Mouse (Mus musculus) ovary, adult 18-20 months (tissue): ENCODE measurements around the gene Rars2.
"Not testable (repeated sequence)": the region's sequence is repeated elsewhere in the genome, so short reads cannot be mapped to it uniquely, and the experiment has no call there.

Experiments
- DNase-seq: peaks from one replicate; pipeline ENCODE4 v3.0.0; 2022; ENCODE audit warnings: low spot score, mixed read lengths

The Rars2 gene

DNA sequence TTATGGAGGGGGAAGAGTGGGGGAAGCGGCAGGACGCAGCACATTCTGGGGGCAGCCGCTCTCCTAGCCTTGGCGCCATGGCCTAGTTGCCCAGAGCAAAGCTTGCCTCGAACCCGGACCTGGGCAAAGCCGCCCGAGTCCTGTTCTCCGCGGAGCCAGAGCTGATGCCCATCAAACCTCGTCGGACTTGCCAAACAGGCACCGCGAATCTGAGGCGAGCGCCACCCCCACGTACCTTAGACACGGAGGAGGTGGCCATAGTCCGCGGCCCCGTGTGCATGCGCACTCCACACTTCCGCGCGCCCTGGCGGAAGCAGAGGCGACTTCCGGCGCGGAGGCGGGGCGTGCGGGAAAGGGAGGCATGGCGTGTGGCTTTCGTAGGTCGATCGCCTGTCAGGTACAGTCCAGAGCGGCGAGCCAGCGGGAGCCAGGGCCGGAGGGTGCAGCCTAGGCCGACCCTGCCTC is at the start of gene Rars2, which contains the start of gene Orc3:
Gene Rars2, plus strand, starts transcription at position 328 of the 465 bp plus-strand sequence.
Gene Orc3, minus strand, starts transcription at position 315 of the 465 bp plus-strand sequence.
- DNase-seq = peak; percentile 84

DNA sequence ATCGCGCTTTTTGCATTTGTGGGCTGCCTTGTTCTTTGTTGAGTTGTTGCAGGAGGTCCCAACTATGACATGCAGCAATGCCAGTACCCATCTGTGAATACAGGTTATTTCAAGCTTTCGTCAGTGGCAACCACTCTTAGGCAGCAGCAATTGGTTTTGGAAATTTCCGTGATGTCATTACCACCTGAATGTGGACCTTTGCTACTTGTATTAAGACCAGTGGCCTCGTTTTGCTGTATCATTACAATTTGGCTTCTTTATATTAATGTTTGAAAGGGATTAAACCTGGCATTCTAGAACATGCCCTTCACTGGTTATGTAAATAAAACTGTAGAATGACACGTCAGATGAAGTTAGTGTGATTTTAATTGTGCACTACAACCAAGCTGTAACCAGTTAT is 48.5 kb upstream of the Rars2 start:
- DNase-seq = no peak

DNA sequence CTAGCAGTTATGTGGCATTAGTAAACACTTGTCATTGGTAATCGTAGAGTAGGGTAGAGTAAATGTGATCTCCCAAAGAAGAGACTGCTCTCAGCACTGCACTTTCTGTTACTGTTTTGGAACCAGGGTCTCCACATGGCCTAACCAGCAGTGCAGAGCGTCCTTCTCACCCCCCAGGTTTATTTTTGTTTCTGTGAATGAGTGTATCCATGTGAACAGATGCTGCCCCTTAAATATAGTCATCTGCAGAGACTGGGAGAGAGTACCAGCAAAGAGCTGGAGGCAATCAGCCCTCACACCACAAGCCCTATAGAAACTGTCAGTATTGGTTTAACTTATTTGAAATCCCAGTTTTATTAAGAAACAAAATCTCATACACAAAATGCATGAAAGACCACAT is 41.9 kb upstream of the Rars2 start:
- no peak for DNase-seq

DNA sequence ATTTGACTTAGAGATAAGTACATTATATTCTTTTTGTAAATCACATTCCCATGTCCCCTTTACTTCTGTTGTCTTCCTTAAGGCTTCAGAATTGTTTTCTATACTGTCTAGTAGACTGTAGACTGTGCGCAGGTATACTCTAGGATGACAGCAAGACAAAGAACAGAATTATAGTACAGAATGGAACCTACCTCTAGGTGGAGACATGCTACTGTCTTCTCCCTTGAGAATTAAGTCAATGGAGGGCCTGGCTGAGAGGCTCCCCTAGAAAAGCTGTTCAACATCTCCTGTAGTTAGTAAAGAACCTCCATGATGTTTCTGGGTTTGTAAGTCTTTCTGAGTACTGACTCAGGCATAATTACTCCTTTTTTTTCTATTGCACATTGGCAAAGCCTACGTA is 37.7 kb upstream of the Rars2 start:
- no peak for DNase-seq

DNA sequence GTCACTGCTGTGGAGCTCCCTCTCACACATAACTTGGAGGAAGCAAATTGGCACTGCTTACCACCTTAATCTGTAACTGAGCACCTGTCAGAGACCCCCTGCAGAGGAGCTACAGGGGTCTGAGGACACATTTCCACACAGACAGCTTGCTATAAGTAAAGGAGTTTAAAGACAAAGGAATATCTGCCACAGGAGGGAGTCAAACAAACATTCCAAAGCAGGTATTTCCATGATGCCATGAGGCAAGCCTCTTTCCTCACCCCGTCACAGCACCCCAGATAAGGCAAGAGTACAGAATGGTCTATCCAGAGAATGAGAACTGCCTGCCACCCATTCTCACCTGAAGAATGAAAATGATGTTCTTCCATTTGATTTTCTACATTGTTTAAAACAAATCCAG is 35.5 kb upstream of the Rars2 start:
- no peak for DNase-seq

DNA sequence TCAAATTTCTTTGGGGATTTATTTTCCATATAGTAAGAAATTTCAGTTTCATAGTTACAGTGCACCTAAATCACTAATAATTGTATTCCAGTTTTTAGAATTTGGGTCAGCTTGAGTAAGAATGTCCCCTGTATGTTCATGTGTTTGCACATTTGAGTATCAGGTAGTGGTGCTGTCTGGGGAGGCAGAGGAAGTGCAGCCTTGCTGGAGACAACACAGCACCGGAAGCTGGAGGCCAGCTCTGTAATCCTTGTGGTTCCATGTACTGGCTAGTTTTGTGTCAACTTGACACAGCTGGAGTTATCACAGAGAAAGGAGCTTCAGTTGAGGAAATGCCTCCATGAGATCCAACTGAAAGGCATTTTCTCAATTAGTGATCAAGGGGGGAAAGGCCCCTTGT is 33.3 kb upstream of the Rars2 start:
- DNase-seq = not testable (repeated sequence)

DNA sequence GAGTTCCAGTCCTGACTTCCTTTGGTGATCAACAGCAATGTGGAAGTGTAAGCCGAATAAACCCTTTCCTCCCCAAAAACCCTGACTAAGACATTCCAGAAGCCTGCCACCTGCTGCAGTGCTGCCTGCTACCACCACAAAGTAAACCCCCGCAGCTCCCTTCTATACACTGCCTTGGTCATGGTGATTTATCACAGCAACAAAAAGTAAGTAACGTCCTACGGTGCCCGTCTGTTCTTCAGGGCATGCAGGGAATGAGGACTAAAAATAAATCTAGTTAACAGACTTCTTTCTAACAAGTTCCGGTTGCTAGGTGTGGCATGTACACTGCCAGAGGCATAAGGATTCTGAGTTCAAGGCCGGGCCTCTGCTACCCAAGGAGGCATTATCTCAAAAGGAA is 32.8 kb upstream of the Rars2 start:
- DNase-seq = no peak

DNA sequence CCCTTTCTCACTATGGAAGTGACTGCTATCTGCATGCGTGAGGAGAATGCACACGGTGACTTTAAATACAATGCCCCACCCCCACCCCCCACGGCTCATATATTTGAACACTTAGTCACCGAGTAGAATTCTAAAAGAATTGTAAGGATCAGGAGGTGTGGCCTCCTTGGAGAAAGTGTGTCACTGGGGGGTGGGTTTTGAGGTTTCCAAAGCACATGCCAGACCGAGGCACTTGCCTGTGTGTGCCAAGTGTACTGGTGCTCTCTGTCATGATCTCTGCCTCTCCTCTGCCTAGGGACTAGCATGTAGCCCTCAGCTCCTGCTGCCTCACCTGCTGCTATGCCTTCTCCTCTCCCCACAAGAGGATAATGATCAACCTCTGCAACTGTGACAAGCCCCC is 32.3 kb upstream of the Rars2 start:
- no peak for DNase-seq

DNA sequence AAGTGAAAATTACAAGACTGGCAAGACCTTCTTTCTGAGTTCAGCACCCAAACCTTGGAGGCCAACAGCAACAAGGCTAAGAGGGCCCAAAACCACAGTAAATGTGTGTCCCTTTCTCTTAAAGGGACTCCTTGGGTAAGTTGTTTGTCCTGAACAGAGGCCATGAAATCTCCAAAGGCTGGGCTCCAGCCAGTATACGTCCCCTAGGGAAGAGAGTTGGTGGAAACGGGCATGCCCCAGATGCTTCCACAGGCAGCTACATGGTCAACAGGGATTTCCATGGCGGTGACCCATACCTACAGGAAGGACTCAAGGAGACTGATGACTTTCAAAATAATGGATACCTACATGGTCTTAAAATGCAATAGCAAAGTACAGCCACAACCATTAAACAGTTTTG is 31.3 kb upstream of the Rars2 start:
- DNase-seq = no peak

DNA sequence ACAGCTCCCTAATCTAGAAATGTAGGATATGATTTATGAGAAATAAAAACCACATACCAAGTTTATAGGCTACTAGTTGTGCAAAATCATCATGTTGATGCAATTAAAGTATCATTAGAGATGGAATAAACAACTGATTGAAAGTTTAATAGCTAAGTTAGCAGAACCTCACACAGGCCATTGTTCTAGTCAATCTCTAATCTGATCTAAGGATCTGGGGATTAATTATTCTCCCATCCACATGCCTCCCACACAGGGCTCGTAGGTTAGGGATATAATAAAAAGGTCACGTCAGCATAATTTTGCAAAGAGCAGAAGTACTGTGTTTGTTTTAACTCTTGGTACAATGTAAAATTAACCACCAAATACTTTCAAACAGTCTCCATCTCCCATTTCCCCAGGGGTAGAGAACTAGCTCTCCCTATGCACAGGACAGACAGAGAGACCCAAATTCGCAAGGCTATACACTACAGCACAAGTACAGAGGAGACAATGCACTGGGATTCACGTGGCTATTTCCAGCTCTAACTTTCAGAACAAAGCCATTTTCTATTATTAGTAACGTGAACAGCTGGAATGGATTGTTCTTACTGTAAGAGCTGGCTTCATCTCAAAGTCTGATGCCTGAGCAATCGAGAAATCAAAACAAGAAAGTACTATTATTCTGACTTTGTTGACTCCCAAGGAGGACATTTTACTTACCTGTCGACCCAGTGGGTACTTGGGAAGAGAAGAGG is 29.7 kb upstream of the Rars2 start:
- no peak for DNase-seq

DNA sequence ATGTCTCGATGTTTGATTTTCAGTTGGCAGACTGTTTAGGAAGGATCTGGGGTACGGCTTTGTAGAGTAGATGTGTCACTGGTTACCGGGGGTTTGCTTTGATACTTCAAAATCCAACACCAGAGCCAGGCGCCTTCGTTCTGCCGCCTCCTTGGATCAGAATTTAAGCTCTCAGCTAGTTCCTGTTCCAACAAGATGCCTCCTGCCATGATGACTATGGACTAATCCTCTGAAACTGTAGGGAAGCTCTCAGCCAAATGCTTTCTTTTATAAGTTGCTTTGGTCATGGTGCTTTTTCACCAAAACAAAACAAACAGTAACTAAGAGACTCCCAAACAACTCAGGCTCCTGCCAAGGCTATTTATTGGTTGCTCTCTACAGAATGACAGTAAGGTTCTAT is 11.6 kb upstream of the Rars2 start:
- no peak for DNase-seq

DNA sequence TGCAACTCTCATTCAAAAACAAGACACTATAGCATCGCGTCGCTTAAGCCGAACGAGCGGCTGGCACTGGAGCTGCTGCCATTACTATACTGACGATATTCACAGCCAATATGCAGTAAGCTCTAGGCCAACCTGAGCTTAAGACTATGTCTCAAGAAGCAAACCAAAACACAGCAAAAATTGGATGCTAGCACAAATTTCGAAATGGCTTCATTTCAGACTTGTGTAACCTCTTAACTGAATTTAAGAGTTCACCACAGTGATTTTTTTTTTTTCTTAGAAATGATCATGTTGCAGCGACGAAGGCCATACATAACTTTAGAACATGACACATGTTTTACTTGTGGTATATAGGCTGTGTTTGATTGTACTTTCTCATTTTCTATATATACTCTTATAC is 8.1 kb upstream of the Rars2 start:
- no peak for DNase-seq

DNA sequence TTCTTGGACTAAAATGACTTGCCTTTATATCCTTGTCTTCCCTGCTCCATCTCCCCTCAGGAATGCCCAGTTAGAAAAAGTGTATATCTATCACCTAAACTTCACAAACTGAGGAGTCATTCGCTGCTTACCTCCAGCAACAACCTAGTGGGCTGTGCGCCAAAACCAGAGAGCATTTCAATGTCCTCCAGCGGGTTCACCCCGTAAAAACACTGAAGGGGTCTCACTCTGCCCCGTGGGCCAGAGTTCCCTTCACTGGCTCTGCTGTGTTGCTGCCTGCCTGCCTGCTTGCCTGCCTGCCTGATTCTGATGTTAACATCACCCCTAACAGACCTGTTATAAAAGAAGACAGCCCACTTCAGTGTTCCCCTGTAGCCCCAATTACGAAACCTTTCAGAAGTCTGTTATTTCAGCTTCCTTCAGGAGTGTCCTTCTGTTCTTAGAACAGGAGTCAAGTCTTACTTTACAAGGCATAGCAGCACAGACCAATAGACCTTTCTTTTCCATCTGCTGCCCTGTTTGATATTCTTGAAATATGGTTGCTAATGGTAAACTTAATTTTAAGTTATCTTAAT is 1.1 kb upstream of the Rars2 start:
- DNase-seq = no peak

DNA sequence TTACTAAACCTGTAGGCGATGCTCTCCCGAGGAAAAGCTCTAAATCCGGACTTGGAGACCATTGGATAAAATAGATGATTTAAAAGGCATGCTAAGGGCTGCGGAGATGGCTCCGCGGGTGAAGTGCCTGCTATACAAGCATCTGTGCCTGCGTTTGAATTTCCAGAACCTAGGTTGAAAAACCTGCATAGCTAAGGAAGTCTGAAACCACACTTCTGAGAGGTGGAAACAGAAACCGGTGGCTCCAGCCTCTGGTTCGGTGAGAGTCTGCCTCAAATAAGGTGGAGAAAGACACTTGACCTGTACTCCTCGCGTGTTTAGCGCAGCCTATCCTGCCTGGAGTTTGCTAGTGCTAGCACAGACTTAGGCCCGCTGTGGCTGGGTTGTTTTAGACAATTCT is 546 bp downstream of the Rars2 start:
- DNase-seq = no peak

DNA sequence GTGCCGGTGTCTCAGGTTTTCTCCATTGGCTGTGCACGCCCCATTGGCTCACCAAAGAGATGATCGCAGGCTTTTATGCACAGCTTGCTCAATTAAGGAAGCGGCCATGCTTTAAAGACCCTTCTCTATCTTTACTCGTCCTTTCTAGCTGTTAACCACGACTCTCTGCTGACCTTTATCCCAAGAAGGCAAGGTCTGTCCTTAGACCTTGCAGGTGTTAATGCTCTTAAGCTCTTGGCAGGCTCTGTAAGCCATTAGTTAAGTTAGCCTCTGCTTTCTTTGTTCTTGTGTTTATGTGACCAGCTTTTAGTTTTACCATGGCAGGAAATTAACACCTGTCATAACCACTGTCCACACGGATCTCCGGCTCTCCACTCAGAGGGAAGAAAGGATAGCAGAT is 1.4 kb downstream of the Rars2 start:
- DNase-seq = no peak

DNA sequence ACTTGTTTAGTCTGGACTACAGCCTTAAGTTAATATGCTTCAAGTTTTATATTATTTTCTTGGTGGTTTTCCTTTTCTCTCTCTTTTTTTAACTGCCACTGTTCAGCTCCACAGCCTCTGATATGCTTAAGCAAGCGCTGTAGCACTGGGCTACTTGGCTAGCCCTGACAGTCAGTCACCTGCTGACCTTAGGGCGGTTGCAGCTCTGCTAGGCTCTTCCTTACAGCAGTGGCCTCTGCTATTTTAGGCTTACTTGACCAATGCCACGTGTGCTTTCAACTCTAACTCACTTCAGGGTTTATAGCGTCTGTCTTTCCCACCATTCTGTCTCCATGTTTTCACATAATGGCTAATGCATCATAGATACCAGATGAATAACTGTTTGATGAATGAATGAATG is 10.8 kb downstream of the Rars2 start:
- no peak for DNase-seq

DNA sequence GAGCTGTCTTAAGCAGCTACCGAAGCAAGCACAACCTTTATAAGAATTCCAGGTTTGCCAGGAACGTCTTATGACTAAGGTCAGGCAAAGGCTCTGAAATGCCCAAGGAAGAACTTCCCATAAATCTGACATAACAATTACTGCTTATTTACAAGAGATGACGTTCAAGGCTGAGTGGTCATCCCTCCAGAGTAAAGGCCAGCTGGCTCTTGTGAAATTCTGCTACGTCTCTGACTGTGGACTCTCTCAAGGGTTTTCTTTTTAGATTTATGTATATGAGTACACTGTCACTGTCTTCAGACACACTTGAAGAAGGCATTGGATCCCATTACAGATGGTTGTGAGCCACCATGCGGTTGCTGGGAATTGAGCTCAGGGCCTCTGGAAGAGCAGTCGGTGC is 11.6 kb downstream of the Rars2 start:
- DNase-seq = no peak

DNA sequence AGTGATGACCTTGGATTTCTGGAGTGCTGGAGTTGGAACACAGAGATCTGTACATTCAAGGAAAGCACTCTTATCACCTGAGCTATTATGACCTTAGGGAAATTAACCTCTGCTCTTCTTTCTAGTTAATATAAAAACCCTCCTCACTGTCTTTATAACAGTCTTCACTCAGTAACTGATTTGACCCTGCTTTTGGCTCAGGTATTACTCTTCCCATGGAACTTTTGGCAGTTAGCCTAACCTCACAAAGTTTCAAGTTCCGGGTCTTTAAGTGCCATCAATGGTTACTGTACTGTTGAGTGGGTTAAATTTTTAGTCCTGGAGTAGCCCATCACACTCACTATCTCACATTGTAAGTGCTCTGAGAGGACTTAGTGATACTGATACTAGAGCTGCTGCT is 15.2 kb downstream of the Rars2 start:
- no peak for DNase-seq

DNA sequence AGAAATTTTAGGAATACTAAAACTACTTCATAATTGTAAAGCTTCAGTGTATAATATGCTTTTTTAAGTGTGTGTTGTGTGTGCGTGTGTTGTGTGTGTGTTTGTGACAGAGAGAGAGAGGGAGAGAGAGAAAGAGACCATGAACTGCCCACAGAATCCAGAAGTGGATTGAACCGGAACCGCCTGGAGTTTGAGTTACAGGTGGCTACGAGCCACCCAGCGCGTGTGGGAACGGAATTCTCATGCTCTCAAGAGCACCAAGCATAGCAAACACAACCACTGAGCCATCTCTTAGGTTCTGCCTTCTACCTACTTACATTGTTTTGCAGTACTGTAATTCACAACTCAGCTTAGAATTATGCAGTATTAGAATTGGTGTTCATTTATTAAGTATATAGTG is 19.4 kb downstream of the Rars2 start:
- DNase-seq = no peak

DNA sequence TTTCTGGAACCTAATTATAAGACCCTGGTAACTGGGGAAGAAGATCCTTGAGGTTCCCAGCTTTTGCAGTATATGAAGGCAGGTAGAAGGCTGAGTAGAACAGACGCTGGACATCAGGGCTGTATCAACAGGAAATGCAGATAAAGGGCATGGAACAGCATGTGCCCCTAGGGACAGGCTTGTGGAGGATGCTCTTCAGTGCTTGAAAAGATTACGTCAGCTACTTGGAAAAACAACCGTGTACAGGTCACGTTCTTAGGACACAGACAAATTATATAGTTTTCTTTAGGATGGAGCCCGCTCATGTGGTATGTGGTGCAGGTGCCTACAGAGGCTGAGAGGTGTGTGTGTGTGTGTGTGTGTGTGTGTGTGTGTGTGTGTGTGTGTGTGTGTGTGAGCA is 21.3 kb downstream of the Rars2 start:
- DNase-seq = no peak

DNA sequence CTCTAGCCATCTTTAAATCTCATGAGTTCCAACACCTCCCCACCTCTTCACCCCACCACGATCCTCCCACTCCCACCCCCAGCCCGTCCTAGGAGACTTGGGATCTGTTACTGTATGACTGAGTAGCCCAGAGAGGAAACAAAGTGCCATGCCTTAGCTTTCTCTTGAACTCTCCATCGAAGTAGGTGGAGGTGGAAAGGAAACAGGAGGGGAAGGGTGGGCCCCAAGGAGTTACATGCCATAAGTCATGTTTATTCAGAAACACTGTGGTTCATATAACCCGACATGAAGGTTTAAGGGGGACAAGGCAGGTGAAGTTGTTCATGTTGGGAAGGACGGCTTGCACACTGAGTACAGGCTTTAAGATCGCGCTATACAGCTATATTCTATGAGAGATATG is 22.6 kb downstream of the Rars2 start:
- no peak for DNase-seq

DNA sequence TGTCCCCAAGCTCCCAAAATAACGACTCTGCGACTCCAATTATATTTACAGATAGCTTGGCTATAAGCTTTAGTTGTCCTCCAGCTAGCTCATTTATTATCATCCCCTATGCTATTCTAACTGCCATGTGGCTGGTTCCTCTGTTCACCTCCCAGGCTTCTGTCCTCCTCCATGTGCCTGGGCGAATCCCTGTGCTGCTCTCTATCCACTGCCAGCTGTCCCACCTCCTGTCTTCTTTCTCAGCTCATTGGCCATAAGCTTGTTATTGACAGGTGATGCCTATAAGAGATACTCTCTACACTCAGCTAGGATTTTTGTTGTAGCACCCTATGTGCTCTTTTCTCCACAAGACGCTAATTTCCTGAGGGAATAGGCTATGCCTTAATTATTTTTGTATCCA is 23.1 kb downstream of the Rars2 start:
- DNase-seq = no peak

DNA sequence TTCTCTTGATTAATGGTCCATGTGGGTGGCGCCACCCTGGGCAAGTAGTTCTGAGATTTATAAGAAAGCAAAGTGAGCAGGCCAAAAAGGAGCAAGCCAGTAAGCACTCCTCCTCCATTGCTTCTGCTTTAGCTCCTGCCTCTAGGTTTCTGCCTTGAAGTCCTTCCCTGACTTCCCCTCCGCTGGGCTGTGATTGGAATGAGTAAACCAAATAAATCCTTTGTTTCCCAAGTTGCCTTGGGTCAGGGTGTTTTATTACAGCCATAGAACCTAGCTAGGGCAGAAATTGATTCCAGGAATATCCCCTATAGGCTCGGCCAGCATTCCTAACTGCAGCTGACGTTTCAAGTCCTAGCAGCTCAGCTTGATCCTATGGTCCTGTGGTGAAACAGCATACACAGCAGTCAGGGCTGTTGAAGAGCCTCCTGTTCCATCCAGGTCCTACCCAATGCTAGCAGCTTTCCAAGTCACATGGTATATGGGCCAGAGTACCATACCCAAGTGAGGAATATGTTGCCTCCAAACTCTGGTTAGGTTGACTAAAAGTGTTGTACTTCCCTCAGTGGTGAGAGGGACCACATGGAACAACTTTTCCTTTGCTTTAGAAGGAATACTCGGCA is 25.1 kb downstream of the Rars2 start:
- DNase-seq = no peak

DNA sequence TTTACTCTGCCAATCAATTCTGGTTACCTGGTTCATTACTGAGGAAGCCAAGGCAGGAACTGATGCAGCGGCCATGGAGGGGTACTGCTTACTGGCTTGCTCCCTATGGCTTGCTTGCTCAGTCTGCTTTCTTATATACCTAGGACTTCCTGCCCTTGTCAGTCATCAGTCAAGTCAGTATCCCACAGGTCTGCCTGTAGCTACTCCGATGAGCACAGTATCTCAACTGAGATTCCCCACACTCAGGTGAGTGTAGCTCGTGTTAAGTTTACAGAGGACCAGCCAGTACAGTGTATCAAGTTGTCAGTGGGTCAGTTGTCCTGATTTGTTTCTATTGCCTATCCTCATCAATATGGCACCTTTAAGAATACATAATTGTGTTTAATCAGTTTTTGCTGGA is 26.0 kb downstream of the Rars2 start:
- no peak for DNase-seq
